Mouse (Mus musculus) midbrain, embryonic 13.5 days (tissue): ENCODE data around the gene Gm9972. TPM values are rescaled to one million over a fixed set of nuclear protein-coding genes. Genes with fewer than 3 reads are reported as not detected.

Source experiments
- ATAC-seq: fragments of 200-750 bp; cut with Nextera tagmentation; 2 replicates; pipeline ENCODE4 v1.8.0; 2017; ENCODE audit warnings: mild to moderate bottlenecking, moderate TSS enrichment, moderate library complexity
- H3K27ac ChIP-seq: fragments of 300-500 bp; sonication (generic); 2 replicates; pipeline ENCODE4 v1.5.1; 2015; ENCODE audit warnings: inconsistent platforms, mild to moderate bottlenecking, moderate library complexity
- H3K27me3 ChIP-seq: fragments of 300-500 bp; sonication (generic); 2 replicates; pipeline ENCODE4 v1.6.1; 2015; ENCODE audit warnings: mild to moderate bottlenecking, inconsistent platforms
- H3K36me3 ChIP-seq: fragments of 300-500 bp; sonication (generic); 2 replicates; pipeline ENCODE4 v1.6.1; 2015; ENCODE audit warnings: mild to moderate bottlenecking, inconsistent platforms
- H3K4me1 ChIP-seq: fragments of 300-500 bp; sonication (generic); replicated peaks from 2 replicates; pipeline ENCODE4 v1.6.1; 2015; ENCODE audit warnings: inconsistent platforms
- H3K4me2 ChIP-seq: fragments of 300-500 bp; sonication (generic); replicated peaks from 2 replicates; pipeline ENCODE4 v1.6.1; 2015; ENCODE audit warnings: moderate library complexity, mild to moderate bottlenecking, inconsistent platforms
- H3K4me3 ChIP-seq: fragments of 300-500 bp; sonication (generic); replicated peaks from 2 replicates; pipeline ENCODE4 v1.5.1; 2015; ENCODE audit warnings: mild to moderate bottlenecking, inconsistent platforms
- H3K9ac ChIP-seq: fragments of 300-500 bp; sonication (generic); replicated peaks from 2 replicates; pipeline ENCODE4 v1.6.1; 2015; ENCODE audit warnings: mild to moderate bottlenecking, inconsistent platforms
- H3K9me3 ChIP-seq: fragments of 300-500 bp; sonication (generic); 2 replicates; pipeline ENCODE4 v1.6.1; 2016; ENCODE audit warnings: mild to moderate bottlenecking, inconsistent platforms
- WGBS: fragments of 180-500 bp; shearing (Covaris S2); methylation state at CpG from one replicate; pipeline ENCODE4 v1.1.7; 2015; 5-methylcytosine and 5-hydroxymethylcytosine counted together
- polyA plus RNA-seq: library from polyadenylated mRNA; unstranded; fragments of >200 nt; fragmentation: Nextera tagmentation; extraction: Ambion mirVana; gene quantifications from 2 replicates; pipeline ENCODE4 v1.2.1, GENCODE M21; 2015

Gene Gm9972
- not detected in 2 replicates for polyA plus RNA-seq

DNA sequence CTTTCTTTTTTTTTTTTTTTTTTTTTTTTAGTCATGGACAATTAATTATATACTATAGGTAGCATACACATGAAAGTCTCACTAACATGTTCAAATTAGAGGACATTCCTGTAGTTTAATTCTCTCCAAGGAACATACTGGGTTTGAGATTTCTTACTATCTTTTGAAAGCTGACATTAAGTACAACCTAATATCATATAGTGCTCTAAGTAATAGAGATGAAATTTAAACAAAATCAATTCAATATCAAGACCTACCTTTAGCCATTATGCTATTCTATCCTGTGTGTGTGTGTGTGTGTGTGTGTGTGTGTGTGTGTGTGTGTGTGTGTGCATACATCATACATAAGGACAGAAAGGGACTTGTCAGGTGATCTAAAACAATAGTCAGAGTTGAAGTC lies at the start of gene Gm9972:
Gene Gm9972, plus strand, starts transcription at position 301 of the 400 bp plus-strand sequence.
- no peaks in the 10 kb centered on the region for H3K36me3 ChIP-seq
- H3K9me3 ChIP-seq: no peaks in the 10 kb centered on the region
- no peak within 1 kb of the TSS for H3K4me2 ChIP-seq
- no peak for ATAC-seq
- no peak within 1 kb of the TSS for H3K4me3 ChIP-seq
- H3K4me1 ChIP-seq: no peaks in the 10 kb centered on the region
- H3K27me3 ChIP-seq: no peaks in the 10 kb centered on the region
- H3K9ac ChIP-seq: no peak within 1 kb of the TSS
- no peak within 1 kb of the TSS for H3K27ac ChIP-seq

DNA sequence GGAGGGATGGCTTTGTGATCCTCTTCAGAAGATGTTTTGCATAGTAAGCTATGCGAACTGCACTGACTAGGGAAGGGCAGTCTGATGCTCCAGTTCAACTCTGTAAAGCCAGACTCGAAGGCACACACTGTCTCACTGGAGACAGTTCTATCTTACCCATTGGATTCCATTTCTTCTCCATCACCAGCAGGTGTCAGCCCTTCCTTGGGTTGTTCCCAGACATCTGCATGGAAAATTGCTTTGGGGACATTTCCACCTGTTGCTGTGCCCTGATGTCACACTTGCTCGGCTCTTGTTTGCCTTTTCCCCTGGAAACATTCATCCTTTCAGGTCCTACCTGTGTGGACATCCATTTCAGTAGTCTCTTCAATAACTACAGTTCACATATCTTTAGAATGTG lies 36.4 kb upstream of the Gm9972 start:
- no peak overlapping the region for H3K4me3 ChIP-seq
- no peak overlapping the region for H3K9ac ChIP-seq
- H3K27me3 ChIP-seq: no peaks in the 10 kb centered on the region
- H3K36me3 ChIP-seq: no peaks in the 10 kb centered on the region
- H3K4me2 ChIP-seq: no peak overlapping the region
- WGBS: 66% methylated on average over 3 of the region's 3 CpGs
- no peak for ATAC-seq
- no peaks in the 10 kb centered on the region for H3K9me3 ChIP-seq
- no peaks in the 10 kb centered on the region for H3K4me1 ChIP-seq
- H3K27ac ChIP-seq: no peak overlapping the region

DNA sequence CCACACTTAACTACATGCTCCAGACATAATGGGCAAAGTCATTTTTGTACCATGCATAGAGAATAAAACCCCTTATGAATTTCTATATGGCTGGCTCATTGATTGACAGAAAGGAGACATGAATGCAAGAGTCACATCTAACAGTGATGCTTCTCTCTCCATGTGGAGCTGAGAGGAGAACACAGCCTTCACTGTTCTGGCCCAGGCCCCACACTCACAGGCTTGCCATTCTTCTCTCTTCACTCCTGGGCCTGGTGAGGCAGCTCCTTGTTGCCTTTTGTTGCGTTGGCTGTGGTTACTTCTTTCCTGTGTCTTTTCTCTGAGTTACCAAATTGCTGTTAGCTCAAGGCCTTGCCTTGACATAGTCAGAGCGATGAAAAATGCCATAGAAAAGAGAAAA lies 23.6 kb upstream of the Gm9972 start:
- peak overlapping the region; percentile 68 for H3K27ac ChIP-seq
- H3K4me1 ChIP-seq: peaks cover 6% of the 10 kb centered on the region; the same call in 1 of the 2 replicates
- WGBS: 82% methylated on average over 2 of the region's 2 CpGs
- no peak overlapping the region for H3K4me3 ChIP-seq
- no peak overlapping the region for H3K9ac ChIP-seq
- no peaks in the 10 kb centered on the region for H3K36me3 ChIP-seq
- H3K27me3 ChIP-seq: no peaks in the 10 kb centered on the region
- ATAC-seq: no peak
- H3K9me3 ChIP-seq: no peaks in the 10 kb centered on the region
- H3K4me2 ChIP-seq: no peak overlapping the region

DNA sequence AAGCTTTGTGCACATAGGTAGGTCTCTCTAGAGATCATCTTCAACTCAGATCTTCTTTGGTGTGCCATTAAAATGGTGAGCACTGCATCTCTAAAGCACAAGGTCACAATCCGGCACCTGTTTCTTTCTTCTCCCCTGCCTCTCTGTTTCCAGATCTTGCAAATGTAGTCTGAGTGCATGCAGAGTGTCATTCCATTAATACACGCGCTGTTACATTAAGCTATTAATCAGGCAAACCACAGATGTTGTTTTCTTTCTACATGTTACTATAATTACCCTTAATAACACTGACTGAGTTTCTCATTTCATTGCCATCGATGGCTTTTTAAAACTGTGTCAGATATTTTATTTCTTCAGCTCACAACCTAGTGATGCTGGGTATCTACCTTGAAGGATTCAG lies 22.6 kb upstream of the Gm9972 start:
- H3K9ac ChIP-seq: no peak overlapping the region
- H3K27ac ChIP-seq: peak overlapping the region; percentile 68
- no peak overlapping the region for H3K4me2 ChIP-seq
- H3K4me3 ChIP-seq: no peak overlapping the region
- no peaks in the 10 kb centered on the region for H3K9me3 ChIP-seq
- H3K27me3 ChIP-seq: no peaks in the 10 kb centered on the region
- peak; percentile 9; the same call in 1 of the 2 replicates for ATAC-seq
- 74% methylated on average over 4 of the region's 4 CpGs for WGBS
- H3K4me1 ChIP-seq: peaks cover 6% of the 10 kb centered on the region; the same call in 1 of the 2 replicates
- H3K36me3 ChIP-seq: no peaks in the 10 kb centered on the region

DNA sequence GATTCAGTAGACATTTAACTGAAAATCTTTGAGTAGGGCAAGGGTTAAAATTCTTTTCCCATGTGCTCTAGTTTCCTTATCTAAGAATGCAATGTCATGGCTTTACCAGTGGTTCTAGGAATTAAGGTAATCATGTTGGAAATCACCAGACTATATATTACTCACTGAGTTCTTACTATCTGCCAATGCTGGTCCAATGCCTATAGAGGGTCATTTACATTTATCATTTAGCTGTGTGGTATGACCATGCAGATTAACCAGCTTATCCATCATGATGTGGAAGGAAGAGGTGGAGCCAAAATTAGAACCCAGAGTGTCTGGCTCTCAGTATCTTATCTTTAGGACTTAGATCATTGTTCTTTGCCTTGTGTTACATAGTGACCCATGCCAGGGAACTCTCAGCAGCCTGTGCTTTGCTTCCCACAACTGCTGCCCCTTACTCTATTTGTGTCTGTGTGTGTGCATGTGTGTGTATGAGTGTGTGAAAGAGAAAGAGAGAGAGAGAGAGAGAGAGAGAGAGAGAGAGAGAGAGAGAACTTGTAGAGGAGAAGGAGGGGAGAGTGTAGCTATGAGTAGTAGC lies 12.3 kb upstream of the Gm9972 start:
- H3K27ac ChIP-seq: no peak overlapping the region
- no peak for ATAC-seq
- H3K36me3 ChIP-seq: no peaks in the 10 kb centered on the region
- H3K27me3 ChIP-seq: no peaks in the 10 kb centered on the region
- H3K9ac ChIP-seq: no peak overlapping the region
- no peaks in the 10 kb centered on the region for H3K4me1 ChIP-seq
- H3K9me3 ChIP-seq: no peaks in the 10 kb centered on the region
- no peak overlapping the region for H3K4me2 ChIP-seq
- H3K4me3 ChIP-seq: no peak overlapping the region

DNA sequence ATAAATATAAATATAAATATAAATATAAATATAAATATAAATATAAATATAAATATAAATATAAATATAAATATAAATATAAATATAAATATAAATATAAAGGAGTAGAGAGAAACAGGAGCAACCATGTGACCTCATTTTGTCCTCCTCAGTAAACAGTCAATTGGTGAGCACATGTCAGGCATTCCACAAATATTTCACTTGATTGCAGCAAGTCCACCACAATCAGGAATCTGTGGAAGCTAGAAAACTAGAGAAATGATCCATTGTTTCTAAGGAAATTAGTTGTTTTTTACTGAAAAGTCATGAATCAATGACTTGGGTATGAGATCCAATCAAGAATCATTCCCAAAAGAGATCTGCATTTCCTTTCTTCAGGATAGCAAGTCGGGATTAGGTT lies 5.7 kb upstream of the Gm9972 start:
- WGBS: 76% methylated on average over 1 of the region's 1 CpGs
- no peak for ATAC-seq
- Histone ChIP-seq H3K27me3 (no peaks in the 10 kb centered on the region), H3K4me3 (no peak overlapping the region), H3K27ac (no peak overlapping the region), H3K9me3 (no peaks in the 10 kb centered on the region), H3K4me1 (no peaks in the 10 kb centered on the region), H3K9ac (no peak overlapping the region), H3K36me3 (no peaks in the 10 kb centered on the region), H3K4me2 (no peak overlapping the region)

DNA sequence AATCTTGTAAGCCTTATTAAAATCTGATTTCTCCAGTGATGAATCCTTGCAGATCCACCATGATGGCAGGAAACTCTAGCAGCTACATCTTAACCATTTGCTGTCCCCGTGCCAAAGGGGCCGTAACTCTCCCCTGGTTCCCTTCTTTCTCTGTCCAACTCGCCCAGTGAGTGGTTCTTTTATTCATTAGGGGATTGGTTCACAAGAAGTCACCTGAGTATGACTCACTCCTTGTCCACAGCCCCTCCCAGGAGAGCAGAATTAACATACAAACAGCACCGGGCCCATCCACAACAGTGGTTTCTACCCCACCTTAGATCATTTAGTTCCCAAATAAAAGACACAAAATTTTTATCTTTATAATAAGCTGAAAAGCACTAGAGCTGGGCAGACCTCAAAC lies 3.4 kb upstream of the Gm9972 start:
- ATAC-seq: no peak
- Histone ChIP-seq H3K9ac (no peak overlapping the region), H3K4me1 (no peaks in the 10 kb centered on the region), H3K4me3 (no peak overlapping the region), H3K27me3 (no peaks in the 10 kb centered on the region), H3K36me3 (no peaks in the 10 kb centered on the region), H3K27ac (no peak overlapping the region), H3K4me2 (no peak overlapping the region), H3K9me3 (no peaks in the 10 kb centered on the region)
- WGBS: 78% methylated on average over 4 of the region's 4 CpGs

DNA sequence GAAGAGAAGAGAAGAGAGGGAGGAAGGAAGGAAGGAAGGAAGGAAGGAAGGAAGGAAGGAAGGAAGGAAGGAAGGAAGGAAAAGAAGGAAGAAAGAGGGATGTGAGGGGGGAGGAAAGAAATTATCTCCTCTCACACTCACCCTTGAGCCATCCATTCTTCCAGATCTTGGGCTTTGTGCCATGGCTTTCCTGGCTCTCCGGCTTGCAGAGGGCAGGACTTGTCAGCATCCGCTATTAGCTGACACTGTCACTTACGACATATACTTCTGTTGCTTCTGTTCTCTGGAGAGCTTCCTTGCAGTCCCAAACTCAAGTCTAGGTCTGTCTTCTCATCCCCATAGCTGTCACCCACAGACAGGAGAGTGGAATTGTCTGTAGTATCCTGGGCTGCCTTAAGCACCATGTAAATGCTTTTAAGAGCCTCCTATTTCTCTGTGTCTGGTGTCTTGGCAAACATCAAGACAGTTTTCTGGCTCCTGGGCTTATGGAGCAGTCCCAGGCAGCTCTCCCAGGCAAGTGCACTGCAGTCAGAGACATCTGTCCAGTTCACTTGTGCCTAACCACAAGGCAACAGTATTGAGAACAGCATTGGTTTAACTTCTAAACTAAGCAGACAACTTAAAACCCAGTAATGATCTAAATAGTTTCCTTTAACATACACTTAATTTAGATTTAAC lies 10.5 kb downstream of the Gm9972 start:
- H3K4me3 ChIP-seq: no peak overlapping the region
- H3K9ac ChIP-seq: no peak overlapping the region
- H3K9me3 ChIP-seq: no peaks in the 10 kb centered on the region
- ATAC-seq: no peak
- WGBS: 91% methylated on average over 3 of the region's 3 CpGs
- no peak overlapping the region for H3K27ac ChIP-seq
- H3K4me1 ChIP-seq: no peaks in the 10 kb centered on the region
- H3K4me2 ChIP-seq: no peak overlapping the region
- no peaks in the 10 kb centered on the region for H3K36me3 ChIP-seq
- no peaks in the 10 kb centered on the region for H3K27me3 ChIP-seq

DNA sequence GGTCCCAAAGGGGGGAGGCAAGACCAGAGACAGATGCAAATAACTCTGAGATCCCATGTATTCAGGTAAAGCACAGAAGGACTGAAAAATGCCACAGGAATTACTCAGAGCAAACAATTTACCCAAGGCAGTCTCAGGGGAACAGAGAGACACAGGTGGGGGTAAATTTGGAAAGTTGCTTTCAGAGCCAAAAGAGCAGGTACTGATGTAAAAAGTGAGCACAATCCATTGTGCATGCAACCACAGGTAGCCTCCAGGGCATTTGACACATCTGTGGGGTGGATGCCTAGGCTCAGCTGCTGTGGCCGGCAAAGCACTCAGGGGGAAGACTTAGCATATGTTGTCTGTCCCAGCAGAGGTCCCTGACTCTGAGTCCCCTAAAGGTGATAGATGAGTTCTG lies 13.8 kb downstream of the Gm9972 start:
- Histone ChIP-seq H3K27me3 (no peaks in the 10 kb centered on the region), H3K4me1 (no peaks in the 10 kb centered on the region), H3K36me3 (no peaks in the 10 kb centered on the region), H3K4me3 (no peak overlapping the region), H3K4me2 (no peak overlapping the region), H3K9me3 (no peaks in the 10 kb centered on the region), H3K27ac (no peak overlapping the region), H3K9ac (no peak overlapping the region)
- 45% methylated on average over 1 of the region's 1 CpGs for WGBS
- ATAC-seq: no peak

DNA sequence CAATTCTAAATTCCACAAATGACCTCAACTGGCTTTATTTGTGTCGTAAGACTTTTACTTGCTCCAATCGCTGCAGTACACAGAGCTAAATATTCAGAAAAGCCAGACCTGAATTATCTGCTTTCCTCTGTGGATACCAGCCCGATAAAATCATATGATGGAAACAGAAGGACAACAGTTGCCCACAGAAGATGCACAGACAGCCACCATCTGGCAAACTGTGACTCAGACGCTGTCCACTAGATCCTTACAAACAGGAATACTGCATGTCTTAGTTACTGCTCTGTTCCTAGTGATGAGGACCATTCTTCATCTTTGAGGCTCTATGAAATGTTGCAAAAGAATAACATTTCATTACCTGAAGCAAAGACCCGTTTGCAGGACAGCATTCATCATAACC lies 19.4 kb downstream of the Gm9972 start:
- H3K27me3 ChIP-seq: no peaks in the 10 kb centered on the region
- H3K36me3 ChIP-seq: no peaks in the 10 kb centered on the region
- no peaks in the 10 kb centered on the region for H3K9me3 ChIP-seq
- H3K4me2 ChIP-seq: no peak overlapping the region
- 91% methylated on average over 5 of the region's 5 CpGs for WGBS
- H3K9ac ChIP-seq: no peak overlapping the region
- ATAC-seq: no peak
- H3K4me3 ChIP-seq: no peak overlapping the region
- H3K4me1 ChIP-seq: peaks cover 6% of the 10 kb centered on the region; the same call in 1 of the 2 replicates
- H3K27ac ChIP-seq: no peak overlapping the region

DNA sequence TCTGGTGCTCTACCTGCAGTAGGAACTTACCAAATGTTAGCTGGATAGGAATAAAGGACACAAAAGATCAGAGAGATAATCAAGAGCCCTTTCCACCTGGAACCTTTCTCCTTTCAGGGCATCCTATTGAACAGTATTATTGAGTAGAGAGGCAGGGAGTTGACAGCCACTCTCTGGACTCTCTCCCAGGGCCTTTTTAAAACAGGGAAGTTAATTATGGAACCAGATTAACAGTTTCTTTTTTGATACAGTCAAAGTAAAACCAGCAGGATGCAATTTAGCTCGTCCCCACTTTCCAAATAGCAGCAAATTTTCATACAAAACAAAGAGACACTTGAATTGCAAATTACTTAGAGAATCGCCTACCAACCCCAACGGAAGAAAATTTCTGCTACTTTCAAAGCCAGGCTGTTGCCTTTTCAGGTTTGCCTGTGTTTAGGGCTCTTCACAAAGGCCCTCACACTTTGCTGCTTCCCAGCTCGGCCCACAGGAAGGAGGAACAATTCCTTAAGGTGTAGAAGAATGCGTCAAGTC lies 24.0 kb downstream of the Gm9972 start:
- no peak overlapping the region for H3K27ac ChIP-seq
- no peak overlapping the region for H3K4me3 ChIP-seq
- H3K9ac ChIP-seq: no peak overlapping the region
- no peak overlapping the region for H3K4me2 ChIP-seq
- no peaks in the 10 kb centered on the region for H3K9me3 ChIP-seq
- no peak for ATAC-seq
- H3K4me1 ChIP-seq: peaks cover 6% of the 10 kb centered on the region; the same call in 1 of the 2 replicates
- WGBS: 23% methylated on average over 5 of the region's 5 CpGs
- H3K27me3 ChIP-seq: no peaks in the 10 kb centered on the region
- H3K36me3 ChIP-seq: no peaks in the 10 kb centered on the region

DNA sequence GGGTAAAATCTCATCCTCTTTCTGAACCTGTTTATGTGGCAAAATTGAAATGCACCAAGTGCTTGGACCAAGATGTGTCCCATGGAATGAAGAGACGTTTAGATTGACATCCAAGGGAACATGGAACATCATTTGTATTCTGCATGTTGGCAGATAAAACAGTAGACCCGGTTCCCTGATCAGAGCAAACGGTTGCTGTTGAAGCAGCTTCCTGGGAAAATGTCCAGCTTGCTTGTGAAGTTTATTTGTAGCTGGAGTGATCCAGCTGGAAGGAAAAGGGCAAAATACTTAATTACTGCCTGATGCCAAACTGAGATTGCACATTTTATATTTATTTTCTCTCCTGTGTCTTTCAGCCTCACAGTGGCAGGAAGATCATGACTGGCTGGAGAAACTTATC lies 26.7 kb downstream of the Gm9972 start:
- no peaks in the 10 kb centered on the region for H3K36me3 ChIP-seq
- H3K4me2 ChIP-seq: no peak overlapping the region
- ATAC-seq: no peak
- no peaks in the 10 kb centered on the region for H3K27me3 ChIP-seq
- H3K4me3 ChIP-seq: no peak overlapping the region
- H3K9me3 ChIP-seq: no peaks in the 10 kb centered on the region
- H3K9ac ChIP-seq: no peak overlapping the region
- 73% methylated on average over 3 of the region's 3 CpGs for WGBS
- no peak overlapping the region for H3K27ac ChIP-seq
- peaks cover 6% of the 10 kb centered on the region; the same call in 1 of the 2 replicates for H3K4me1 ChIP-seq
